Mouse (Mus musculus) embryonic fibroblast, embryonic 13.5 days (primary cell): Measurements from ENCODE around the gene Mgat5.

Experiments
- CTCF ChIP-seq: IDR thresholded peaks from 2 replicates; pipeline ENCODE4 v1.5.1; 2011; ENCODE audit warnings: mild to moderate bottlenecking, control low read depth, low read length, moderate library complexity, borderline replicate concordance; ENCODE audit not compliant: insufficient read depth
- POLR2A ChIP-seq: IDR thresholded peaks from 2 replicates; pipeline ENCODE4 v1.6.1; 2011; ENCODE audit warnings: low read depth, mild to moderate bottlenecking, control low read depth, low read length, moderate library complexity

DNA sequence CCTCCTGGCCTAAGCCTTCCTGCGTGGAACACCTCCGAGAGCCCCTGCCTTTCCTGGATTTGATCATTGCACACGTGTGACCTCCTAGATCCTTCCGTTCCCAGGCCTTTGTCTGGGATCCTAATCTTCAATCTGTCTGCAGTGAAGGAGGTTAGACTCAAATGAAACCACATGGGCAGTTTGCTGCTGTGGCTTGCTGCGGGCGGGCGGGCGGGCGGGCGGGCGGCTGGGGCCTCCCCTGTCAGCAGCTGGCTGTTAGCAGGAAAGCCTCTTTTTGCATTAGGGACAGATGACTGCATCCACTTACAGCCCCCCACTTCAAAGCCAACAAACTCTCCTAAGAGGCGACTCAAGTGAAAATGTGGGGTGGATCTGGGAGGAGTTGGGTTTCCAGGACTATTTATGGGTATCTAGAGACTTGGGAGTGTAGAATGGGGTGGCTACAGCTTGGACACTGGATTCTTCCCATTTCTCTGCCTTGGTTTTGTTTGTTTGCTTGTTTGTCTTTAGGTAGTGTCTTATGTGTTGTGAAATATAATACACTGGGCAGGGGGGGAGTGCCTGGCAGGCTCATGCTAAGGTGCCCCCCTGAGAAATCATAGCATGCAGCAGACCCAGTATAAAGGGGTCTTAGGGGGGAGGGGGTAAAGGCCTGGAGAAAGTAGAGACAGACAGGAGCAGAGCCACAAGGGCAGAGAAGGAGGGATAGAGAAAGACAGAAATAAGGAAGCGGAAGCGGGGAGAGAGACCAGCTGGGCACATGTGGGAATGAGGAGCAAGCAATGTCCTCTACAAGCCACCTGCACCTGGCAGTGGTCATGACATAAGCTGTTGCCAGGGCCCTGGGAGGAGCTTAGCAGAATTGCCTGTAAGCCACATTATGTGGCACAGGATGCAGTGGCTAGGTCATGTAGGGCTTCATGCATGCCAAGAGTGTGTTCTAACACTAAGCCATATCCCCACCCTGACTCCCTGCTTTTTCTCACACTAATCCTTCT lies 238.4 kb downstream of the Mgat5 start:
- TF ChIP-seq POLR2A, result no peak
- no peak for TF ChIP-seq CTCF
